Mouse (Mus musculus) adrenal gland, postnatal 36 days (tissue): ENCODE measurements around the gene Mrps10. TPM values are rescaled to one million over a fixed set of nuclear protein-coding genes. Genes with fewer than 3 reads are reported as not detected.
"Not testable (repeated sequence)": the region's sequence is repeated elsewhere in the genome, so short reads cannot be mapped to it uniquely, and the experiment has no call there.

Experiments
- DNase-seq, 2 experiments: peaks; one replicate each; pipeline ENCODE4 v3.0.0; 2021; ENCODE audit warnings: mixed read lengths in 1 of 2
- long read RNA-seq, 2 experiments: library from polyadenylated mRNA; stranded (forward); transcript quantifications; one replicate each; pipeline ENCODE4 v2.0.0; 2021; ENCODE audit warnings: borderline sequencing depth in 2 of 2
- total RNA-seq, 2 experiments: library from RNA; stranded (reverse); gene quantifications; 2 replicates each; pipeline ENCODE4 v1.2.3; 2021

The Mrps10 gene
- 10 to 100 TPM; 37.5 to 52.8 TPM for total RNA-seq
- long read RNA-seq, experiment 1, transcript Mrps10-203 (7 exons, 1,018 nt) = minor isoform, 42 of 107 reads
- long read RNA-seq, experiment 1, transcript Mrps10-204 (7 exons, 1,017 nt) = major isoform, 44 of 107 reads
- long read RNA-seq, experiment 1, partial matches to known transcripts = 4 of 107 reads
- long read RNA-seq, experiment 1, other reads (novel, unspliced or antisense) = 17 of 107 reads
- long read RNA-seq, experiment 2, transcript Mrps10-203 (7 exons, 1,018 nt) = minor isoform, 11 of 32 reads
- long read RNA-seq, experiment 2, transcript Mrps10-204 (7 exons, 1,017 nt) = major isoform, 14 of 32 reads
- long read RNA-seq, experiment 2, partial matches to known transcripts = 0 of 32 reads
- long read RNA-seq, experiment 2, other reads (novel, unspliced or antisense) = 7 of 32 reads

- peak; percentile 90 to 91 for DNase-seq
Observed at GRCm38 (mm10) chr17:47368401-47369086, at the start of gene Mrps10. Gene Mrps10, plus strand, starts transcription at chr17:47368887.

GRCm38 (mm10) chr17:47318972-47319625 lies 49.6 kb upstream of the Mrps10 start:
- no peak for DNase-seq

GRCm38 (mm10) chr17:47319761-47320160 lies 48.9 kb upstream of the Mrps10 start:
- no peak for DNase-seq

GRCm38 (mm10) chr17:47322128-47322990 lies 46.3 kb upstream of the Mrps10 start:
- no peak for DNase-seq

GRCm38 (mm10) chr17:47322991-47323295 lies 45.7 kb upstream of the Mrps10 start:
- DNase-seq = no peak

- no peak for DNase-seq
Observed at GRCm38 (mm10) chr17:47327559-47327958, 41.1 kb upstream of the Mrps10 start.

- DNase-seq = no peak
Observed at GRCm38 (mm10) chr17:47327969-47328368, 40.7 kb upstream of the Mrps10 start.

- no peak for DNase-seq
Observed at GRCm38 (mm10) chr17:47328552-47329343, 39.9 kb upstream of the Mrps10 start.

GRCm38 (mm10) chr17:47330616-47331015 lies 38.1 kb upstream of the Mrps10 start:
- no peak for DNase-seq

GRCm38 (mm10) chr17:47332001-47332611 lies 36.6 kb upstream of the Mrps10 start:
- DNase-seq = peak in 1 of 2 experiments; percentile 43

GRCm38 (mm10) chr17:47332664-47333063 lies 36.0 kb upstream of the Mrps10 start:
- DNase-seq = not testable (repeated sequence)

- no peak for DNase-seq
Observed at GRCm38 (mm10) chr17:47333409-47333808, 35.3 kb upstream of the Mrps10 start.

GRCm38 (mm10) chr17:47343121-47343520 lies 25.6 kb upstream of the Mrps10 start:
- DNase-seq = no peak

- DNase-seq = no peak
Observed at GRCm38 (mm10) chr17:47349721-47350319, 18.9 kb upstream of the Mrps10 start.

GRCm38 (mm10) chr17:47359964-47360363 lies 8.7 kb upstream of the Mrps10 start:
- DNase-seq = peak; percentile 75 to 78

GRCm38 (mm10) chr17:47361343-47361742 lies 7.3 kb upstream of the Mrps10 start:
- DNase-seq = no peak

GRCm38 (mm10) chr17:47369087-47369443 lies 378 bp downstream of the Mrps10 start:
- DNase-seq = no peak

- DNase-seq = peak; percentile 73 to 79
Observed at GRCm38 (mm10) chr17:47371451-47371850, 2.8 kb downstream of the Mrps10 start.

GRCm38 (mm10) chr17:47373991-47374390 lies 5.3 kb downstream of the Mrps10 start:
- no peak for DNase-seq

- no peak for DNase-seq
Observed at GRCm38 (mm10) chr17:47376779-47377280, 8.1 kb downstream of the Mrps10 start.
